Mouse (Mus musculus) myocyte (in vitro differentiated cells): ENCODE measurements around the gene Lypd6b. TPM values are rescaled to one million over a fixed set of nuclear protein-coding genes. Genes with fewer than 3 reads are reported as not detected.

ENCODE experiments used
- H3K27me3 ChIP-seq: one replicate; pipeline ENCODE4 v1.6.1; 2011; ENCODE audit not compliant: control insufficient read depth, insufficient read depth, insufficient read length
- H3K36me3 ChIP-seq: one replicate; pipeline ENCODE4 v1.6.1; 2011; ENCODE audit not compliant: control insufficient read depth, insufficient read depth
- H3K4me2 ChIP-seq: one replicate; pipeline ENCODE4 v1.6.1; 2011; ENCODE audit warnings: low read depth, control low read depth
- H3K4me3 ChIP-seq: one replicate; pipeline ENCODE4 v1.5.1; 2011; ENCODE audit warnings: mild to moderate bottlenecking, control low read depth, moderate library complexity
- H3K79me2 ChIP-seq: one replicate; pipeline ENCODE4 v1.6.1; 2011; ENCODE audit not compliant: control insufficient read depth, insufficient read depth
- H3ac ChIP-seq: one replicate; pipeline ENCODE4 v1.6.1; 2011; ENCODE audit not compliant: control insufficient read depth, insufficient read length
- CEBPB ChIP-seq: IDR thresholded peaks from 2 replicates; pipeline ENCODE4 v1.6.1; 2011; ENCODE audit warnings: mild to moderate bottlenecking, moderate library complexity; ENCODE audit not compliant: poor library complexity, insufficient read depth, severe bottlenecking
- E2F4 ChIP-seq: IDR thresholded peaks from one replicate; pipeline ENCODE4 v1.6.1; 2011; ENCODE audit warnings: mild to moderate bottlenecking, control low read depth, moderate library complexity; ENCODE audit not compliant: insufficient read depth
- MAX ChIP-seq: IDR thresholded peaks from one replicate; pipeline ENCODE4 v1.6.1; 2011; ENCODE audit warnings: low read depth, mild to moderate bottlenecking, control low read depth
- MYOD1 ChIP-seq, 3 experiments: IDR thresholded peaks; one replicate each; pipeline ENCODE4 v1.6.1; 2011; ENCODE audit warnings: control low read depth in 2 of 3, low read depth in 2 of 3, mild to moderate bottlenecking in 2 of 3, moderate library complexity in 1 of 3; ENCODE audit not compliant: insufficient read length in 2 of 3, control insufficient read depth in 1 of 3
- MYOG ChIP-seq, 3 experiments: IDR thresholded peaks; one replicate each; pipeline ENCODE4 v1.6.1; 2011; ENCODE audit warnings: control low read depth in 2 of 3, low read depth in 2 of 3, mild to moderate bottlenecking in 2 of 3; ENCODE audit not compliant: insufficient read length in 2 of 3, control insufficient read depth in 1 of 3, insufficient read depth in 1 of 3
- POLR2A ChIP-seq: IDR thresholded peaks from one replicate; pipeline ENCODE4 v1.6.1; 2011; ENCODE audit warnings: low read depth, mild to moderate bottlenecking, control low read depth, moderate library complexity; ENCODE audit not compliant: insufficient read length
- POLR2AphosphoS2 ChIP-seq: IDR thresholded peaks from one replicate; pipeline ENCODE4 v1.6.1; 2011; ENCODE audit warnings: low read depth, control low read depth; ENCODE audit not compliant: insufficient read length
- REST ChIP-seq: IDR thresholded peaks from one replicate; pipeline ENCODE4 v1.6.1; 2011; ENCODE audit warnings: mild to moderate bottlenecking, control low read depth, moderate library complexity; ENCODE audit not compliant: insufficient read depth, insufficient read length
- SRF ChIP-seq: IDR thresholded peaks from one replicate; pipeline ENCODE4 v1.6.1; 2011; ENCODE audit warnings: low read depth; ENCODE audit not compliant: control insufficient read depth, insufficient read length
- TCF12 ChIP-seq: IDR thresholded peaks from one replicate; pipeline ENCODE4 v1.6.1; 2011; ENCODE audit warnings: mild to moderate bottlenecking, control low read depth; ENCODE audit not compliant: poor library complexity, insufficient read depth, severe bottlenecking
- TCF3 ChIP-seq: IDR thresholded peaks from one replicate; pipeline ENCODE4 v1.6.1; 2011; ENCODE audit warnings: low read depth, control low read depth; ENCODE audit not compliant: insufficient read length
- USF1 ChIP-seq: IDR thresholded peaks from one replicate; pipeline ENCODE4 v1.6.1; 2011; ENCODE audit warnings: low read depth, mild to moderate bottlenecking, control low read depth, moderate library complexity
- polyA plus RNA-seq: library from polyadenylated mRNA; unstranded; fragments of >200 nt; fragmentation: generic; extraction: Trizol; gene quantifications from one replicate; pipeline ENCODE4 v1.2.1, GENCODE M21; 2012; ENCODE audit warnings: missing spikeins

Lypd6b gene
- polyA plus RNA-seq, 1 experiment = 0.35 TPM

DNA sequence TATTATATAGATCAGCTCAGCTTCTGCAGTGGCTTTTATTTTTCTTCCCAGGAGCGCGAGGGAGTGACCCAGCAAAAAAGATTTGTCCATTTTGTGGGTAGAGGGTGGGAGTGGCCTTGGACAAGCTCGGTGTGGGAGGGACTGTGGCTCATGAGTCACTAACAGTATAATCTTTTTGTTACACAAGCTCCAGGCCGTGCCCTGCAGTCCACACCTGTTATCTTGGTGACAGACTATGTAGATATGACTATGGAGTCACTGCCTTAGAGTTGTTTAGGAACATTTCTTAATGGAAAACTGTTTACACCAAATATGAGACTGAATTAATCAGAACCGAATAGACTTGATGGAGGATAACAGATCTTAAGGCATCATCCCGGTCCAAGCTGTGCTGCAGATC is 26.5 kb downstream of the Lypd6b start:
- peak; percentile 57 to 94 (median 88) for TF ChIP-seq MYOD1 (IDR thresholded peaks at IDR 0.05; ENCODE audit: control insufficient read depth in 1 of 3, insufficient read length in 2 of 3, low read depth in 2 of 3)
- no peak for TF ChIP-seq POLR2AphosphoS2
- peak; percentile 89 for TF ChIP-seq CEBPB
- TF ChIP-seq USF1 = no peak
- peak; percentile 35 for TF ChIP-seq TCF3
- TF ChIP-seq MYOG (IDR thresholded peaks at IDR 0.05; ENCODE audit: control insufficient read depth in 1 of 3, insufficient read depth in 1 of 3, insufficient read length in 2 of 3, low read depth in 2 of 3) = peak in 2 of 3 experiments; percentile 46 to 53
- TF ChIP-seq TCF12 = peak; percentile 68
- H3K27me3 ChIP-seq = no peaks in the 10 kb centered on the region
- no peaks in the 10 kb centered on the region for H3K79me2 ChIP-seq
- H3ac ChIP-seq = no peak overlapping the region
- no peaks in the 10 kb centered on the region for H3K36me3 ChIP-seq
- peak overlapping the region; percentile 69 for H3K4me2 ChIP-seq
- no peak overlapping the region for H3K4me3 ChIP-seq

DNA sequence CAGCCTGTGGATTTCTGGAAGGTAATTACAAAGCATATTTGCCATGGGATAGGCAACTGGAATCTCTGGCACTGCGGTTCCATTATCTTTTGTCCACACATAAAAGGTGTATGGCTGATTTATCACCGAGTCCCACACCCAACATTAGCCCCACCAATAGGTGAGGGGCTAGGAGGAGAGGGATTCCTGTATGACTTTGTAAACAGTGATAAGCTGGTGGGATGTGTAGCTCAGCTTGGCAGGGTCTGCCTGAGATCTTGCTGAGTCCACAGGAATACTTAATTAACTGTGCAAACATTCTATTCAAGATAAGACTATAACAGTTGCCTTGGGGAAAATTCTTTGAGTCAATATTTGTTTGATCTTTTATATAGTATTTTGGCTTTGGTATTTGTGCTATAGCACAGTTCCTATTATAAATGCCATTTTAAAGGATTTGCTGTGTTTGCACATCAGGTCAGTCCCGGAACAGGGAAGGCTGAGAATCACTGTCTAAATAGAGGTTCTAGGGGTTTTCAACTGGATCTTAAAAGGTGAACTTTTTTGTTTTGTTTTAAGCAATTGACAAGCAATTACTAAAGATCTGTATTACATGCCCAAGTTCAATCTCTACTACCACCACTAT is 28.3 kb downstream of the Lypd6b start:
- Histone ChIP-seq H3K79me2 (no peaks in the 10 kb centered on the region), H3K36me3 (no peaks in the 10 kb centered on the region), H3K4me3 (no peak overlapping the region), H3K27me3 (no peaks in the 10 kb centered on the region), H3ac (no peak overlapping the region), H3K4me2 (no peak overlapping the region)
- TF ChIP-seq POLR2A (no peak), MYOG (IDR thresholded peaks at IDR 0.05; ENCODE audit: control insufficient read depth in 1 of 3, insufficient read depth in 1 of 3, insufficient read length in 2 of 3, low read depth in 2 of 3) (no peak), POLR2AphosphoS2 (no peak), USF1 (no peak), TCF12 (no peak), MYOD1 (IDR thresholded peaks at IDR 0.05; ENCODE audit: control insufficient read depth in 1 of 3, insufficient read length in 2 of 3, low read depth in 2 of 3) (no peak), E2F4 (no peak), CEBPB (no peak), MAX (no peak), REST (no peak), TCF3 (no peak), SRF (no peak)

DNA sequence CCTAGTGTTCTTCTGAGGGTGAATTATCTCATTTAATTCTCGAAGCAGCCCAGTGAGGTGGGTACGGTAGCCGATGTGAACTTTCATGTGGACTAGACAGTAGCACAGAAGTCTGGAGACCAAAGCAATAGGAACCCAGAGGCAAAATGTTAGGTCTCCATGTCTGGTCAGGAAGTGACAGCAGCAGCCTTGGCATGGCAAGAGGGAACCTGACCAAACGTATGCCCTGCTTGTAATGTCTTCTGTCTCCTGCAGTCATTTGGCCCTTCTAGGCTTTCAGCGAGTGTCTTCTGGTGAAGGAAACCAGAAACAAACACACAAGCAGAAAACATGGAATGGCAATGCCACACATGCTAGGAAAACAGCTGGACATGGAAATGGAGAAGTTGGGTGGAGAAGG is 29.1 kb downstream of the Lypd6b start:
- no peak overlapping the region for H3ac ChIP-seq
- H3K79me2 ChIP-seq = no peaks in the 10 kb centered on the region
- H3K27me3 ChIP-seq = no peaks in the 10 kb centered on the region
- H3K4me3 ChIP-seq = no peak overlapping the region
- no peak overlapping the region for H3K4me2 ChIP-seq
- H3K36me3 ChIP-seq = no peaks in the 10 kb centered on the region
- TF ChIP-seq SRF = no peak
- no peak for TF ChIP-seq TCF12

DNA sequence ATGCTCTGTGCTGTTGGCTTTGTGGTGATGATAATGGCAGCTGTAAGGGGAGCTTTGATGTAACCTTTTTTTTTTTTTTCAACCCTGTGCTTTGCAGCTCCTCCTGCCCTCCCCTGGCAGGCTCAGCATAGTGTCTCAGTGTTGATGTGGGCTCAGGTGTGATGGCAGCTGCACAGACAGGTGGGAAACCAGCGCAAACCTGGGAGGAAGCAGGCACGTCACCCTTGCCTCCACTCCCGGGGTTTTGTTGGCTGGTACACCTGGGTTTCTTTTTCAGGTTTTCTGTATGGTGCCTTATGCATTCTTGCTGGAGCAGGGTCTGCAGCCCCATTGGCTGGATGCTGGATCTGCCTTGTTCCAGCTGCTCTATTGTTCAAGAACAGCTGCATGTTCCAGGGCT is 29.7 kb downstream of the Lypd6b start:
- no peak overlapping the region for H3ac ChIP-seq
- TF ChIP-seq MYOG (IDR thresholded peaks at IDR 0.05; ENCODE audit: control insufficient read depth in 1 of 3, insufficient read depth in 1 of 3, insufficient read length in 2 of 3, low read depth in 2 of 3) = peak in 1 of 3 experiments; percentile 32
- TF ChIP-seq POLR2A = no peak
- peak in 2 of 3 experiments; percentile 38 to 46 for TF ChIP-seq MYOD1 (IDR thresholded peaks at IDR 0.05; ENCODE audit: control insufficient read depth in 1 of 3, insufficient read length in 2 of 3, low read depth in 2 of 3)
- H3K4me2 ChIP-seq = peak overlapping the region; percentile 34
- no peaks in the 10 kb centered on the region for H3K79me2 ChIP-seq
- no peaks in the 10 kb centered on the region for H3K27me3 ChIP-seq
- no peaks in the 10 kb centered on the region for H3K36me3 ChIP-seq
- H3K4me3 ChIP-seq = no peak overlapping the region

DNA sequence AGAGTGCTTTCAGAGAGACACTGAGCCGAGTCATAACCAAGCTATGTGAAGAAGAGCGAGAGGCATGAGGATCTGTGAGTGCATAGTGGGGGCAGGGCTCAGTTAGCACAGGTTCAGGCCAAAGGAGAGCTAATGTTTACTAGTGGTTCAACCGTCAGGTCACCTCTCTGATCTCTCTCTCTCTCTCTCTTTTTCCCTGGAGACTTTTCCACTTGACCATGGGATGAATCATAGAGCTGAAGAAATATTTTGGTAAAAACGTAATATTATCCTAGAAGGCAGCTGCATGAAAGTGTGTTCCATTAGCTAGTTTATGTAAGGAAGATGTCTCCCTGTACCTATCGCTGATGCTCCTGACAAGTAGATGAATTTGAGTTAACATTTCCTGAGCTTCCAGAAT is 30.6 kb downstream of the Lypd6b start:
- H3K79me2 ChIP-seq = no peaks in the 10 kb centered on the region
- no peaks in the 10 kb centered on the region for H3K27me3 ChIP-seq
- peak overlapping the region; percentile 34 for H3K4me2 ChIP-seq
- H3K4me3 ChIP-seq = no peak overlapping the region
- no peak overlapping the region for H3ac ChIP-seq
- no peaks in the 10 kb centered on the region for H3K36me3 ChIP-seq
- TF ChIP-seq CEBPB (no peak), TCF3 (no peak), MYOG (IDR thresholded peaks at IDR 0.05; ENCODE audit: control insufficient read depth in 1 of 3, insufficient read depth in 1 of 3, insufficient read length in 2 of 3, low read depth in 2 of 3) (no peak), MAX (no peak), SRF (no peak), TCF12 (no peak), POLR2A (no peak), E2F4 (no peak), POLR2AphosphoS2 (no peak), MYOD1 (IDR thresholded peaks at IDR 0.05; ENCODE audit: control insufficient read depth in 1 of 3, insufficient read length in 2 of 3, low read depth in 2 of 3) (no peak), USF1 (no peak), REST (no peak)
